Mouse (Mus musculus) bone marrow, adult 2 months (tissue): ENCODE measurements around the gene Gm20403. TPM values are rescaled to one million over a fixed set of nuclear protein-coding genes. Genes with fewer than 3 reads are reported as not detected.

Experiments used
- H3K27ac ChIP-seq: fragments of 200-500 bp; 2 replicates; pipeline ENCODE4 v1.5.1; 2012; ENCODE audit warnings: low read depth, mild to moderate bottlenecking, control low read depth, inconsistent platforms, low read length; ENCODE audit not compliant: control insufficient read depth, poor library complexity, insufficient read depth
- H3K4me1 ChIP-seq: fragments of 200-500 bp; 2 replicates; pipeline ENCODE4 v1.6.1; 2011; ENCODE audit warnings: low read length; ENCODE audit not compliant: control insufficient read depth, insufficient read depth
- H3K4me3 ChIP-seq: fragments of 200-500 bp; replicated peaks from 2 replicates; pipeline ENCODE3; 2011; ENCODE audit warnings: mild to moderate bottlenecking, low read depth, low read length, control low read depth; ENCODE audit not compliant: control insufficient read depth
- CTCF ChIP-seq: fragments of 200-500 bp; IDR thresholded peaks from 2 replicates; pipeline ENCODE4 v1.5.1; 2011; ENCODE audit warnings: low read length, control low read depth; ENCODE audit not compliant: control insufficient read depth, insufficient read depth
- POLR2A ChIP-seq: fragments of 200-500 bp; IDR thresholded peaks from 2 replicates; pipeline ENCODE4 v1.6.1; 2011; ENCODE audit warnings: low read depth, mild to moderate bottlenecking, control low read depth, low read length, borderline replicate concordance; ENCODE audit not compliant: control insufficient read depth
- WGBS: fragments of 180-500 bp; shearing (Covaris S2); methylation state at CpG from one replicate; pipeline ENCODE4 v1.1.7; 2018; 5-methylcytosine and 5-hydroxymethylcytosine counted together
- polyA plus RNA-seq: library from polyadenylated mRNA; stranded (reverse); fragments of >200 nt; gene quantifications from 2 replicates; pipeline ENCODE4 v1.2.4, GENCODE M21; 2011; ENCODE audit warnings: low replicate concordance; ENCODE audit not compliant: missing spikeins, insufficient read depth, insufficient read length

Gene Gm20403
- polyA plus RNA-seq, 1 experiment = not detected

- Histone ChIP-seq H3K27ac (peak overlapping the region; percentile 61; the same call in 1 of the 2 replicates), H3K4me3 (no peak overlapping the region), H3K4me1 (peaks cover 5% of the 10 kb centered on the region)
- no peak for TF ChIP-seq CTCF
- TF ChIP-seq POLR2A = no peak
- 37% methylated on average over 5 of the region's 5 CpGs for WGBS
These were observed 12.1 kb upstream of the Gm20403 start for GRCm38 (mm10) chr12:54998411-54998810.

DNA sequence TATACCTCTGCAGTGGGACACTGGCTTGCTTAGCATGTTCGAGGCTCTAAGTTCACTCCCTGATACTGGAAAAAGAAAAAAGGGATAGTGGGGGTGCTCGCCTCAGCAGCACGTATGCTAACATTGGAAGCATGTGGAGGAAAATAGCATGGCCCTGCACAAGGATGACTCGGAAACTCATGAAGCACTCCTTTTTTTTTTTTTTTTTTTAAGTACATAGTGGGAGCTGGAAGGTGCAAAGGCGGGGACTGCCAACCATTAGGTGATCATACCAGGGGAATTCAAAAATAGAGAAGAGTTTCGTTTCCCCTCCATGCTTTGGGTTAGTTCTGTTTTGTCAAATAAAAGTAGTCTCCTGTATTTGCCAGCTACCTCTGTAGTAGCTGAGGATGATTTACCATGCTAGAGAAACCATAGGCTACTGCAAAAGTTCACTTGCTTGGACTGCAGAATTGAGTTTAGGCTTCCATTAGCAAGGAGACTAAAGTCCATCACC is 10.7 kb upstream of the Gm20403 start:
- peaks cover 6% of the 10 kb centered on the region for H3K4me1 ChIP-seq
- no peak overlapping the region for H3K27ac ChIP-seq
- H3K4me3 ChIP-seq = no peak overlapping the region
- TF ChIP-seq CTCF (no peak), POLR2A (no peak)
- 75% methylated on average over 6 of the region's 6 CpGs for WGBS

DNA sequence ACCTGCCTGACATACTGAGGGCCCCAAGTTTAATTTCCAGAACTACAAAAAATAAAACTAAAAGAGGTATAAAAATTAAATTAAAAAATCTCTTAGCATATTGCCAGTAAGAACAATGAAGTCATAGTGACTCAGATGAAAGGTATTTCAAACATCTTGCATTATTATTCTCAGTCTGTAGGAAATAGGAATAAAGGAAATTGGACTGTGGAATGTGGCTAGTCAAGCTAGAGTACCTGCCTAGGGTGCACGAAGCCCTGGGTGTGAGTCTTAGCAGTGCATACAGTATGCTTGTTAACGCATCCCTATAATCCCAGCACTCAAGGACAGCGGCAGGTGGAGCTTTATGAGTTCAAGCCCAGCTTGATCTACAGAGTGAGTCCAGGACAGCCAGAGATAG is 9.6 kb upstream of the Gm20403 start:
- H3K27ac ChIP-seq = no peak overlapping the region

DNA sequence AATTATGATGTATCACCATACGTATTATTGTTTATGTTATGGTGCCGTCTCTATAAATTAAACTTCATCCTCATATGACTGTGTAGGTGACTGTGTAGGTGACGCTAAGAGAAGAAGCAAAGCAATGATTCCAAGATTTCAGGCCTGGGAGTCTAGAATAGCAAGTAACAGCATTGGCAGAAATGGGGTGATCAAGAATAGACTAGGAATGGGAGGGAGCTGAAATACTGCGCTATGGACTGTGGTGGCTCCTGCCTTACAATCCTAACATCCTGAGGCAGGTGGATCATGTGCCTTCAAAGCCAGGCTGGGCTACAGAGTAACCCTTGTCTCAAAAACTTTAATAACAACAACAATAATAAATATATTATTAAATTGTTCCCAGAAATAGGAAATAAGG is 8.1 kb upstream of the Gm20403 start:
- TF ChIP-seq CTCF = no peak
- no peak for TF ChIP-seq POLR2A
- Histone ChIP-seq H3K4me3 (no peak overlapping the region), H3K27ac (no peak overlapping the region), H3K4me1 (peaks cover 6% of the 10 kb centered on the region)
- WGBS = 84% methylated on average over 4 of the region's 4 CpGs

More for the DNA sequence above, 9.6 kb upstream of the Gm20403 start:
- 92% methylated on average over 3 of the region's 3 CpGs for WGBS
- Histone ChIP-seq H3K4me3 (no peak overlapping the region), H3K4me1 (peaks cover 6% of the 10 kb centered on the region)
- TF ChIP-seq POLR2A (no peak), CTCF (no peak)

DNA sequence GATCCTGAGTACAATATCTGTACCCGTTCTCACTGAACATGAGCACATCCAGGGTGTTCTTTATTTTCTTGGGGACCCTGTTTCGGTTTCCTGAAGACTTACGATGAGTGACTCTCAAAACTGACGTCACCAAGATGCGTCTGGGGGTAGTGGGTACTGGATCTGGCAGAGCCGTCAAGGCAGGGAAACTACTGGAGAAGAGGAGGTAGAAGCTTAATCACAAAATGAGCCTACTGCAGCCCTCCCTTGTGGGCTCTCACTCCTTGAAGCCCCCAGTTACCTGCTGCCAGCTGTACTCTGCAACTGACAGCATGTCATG is 7.7 kb upstream of the Gm20403 start:
- Histone ChIP-seq H3K27ac (peak overlapping the region; percentile 74; the same call in 1 of the 2 replicates), H3K4me1 (peaks cover 6% of the 10 kb centered on the region), H3K4me3 (peak overlapping the region; percentile 30)
- no peak for TF ChIP-seq CTCF
- no peak for TF ChIP-seq POLR2A
- 48% methylated on average over 6 of the region's 6 CpGs for WGBS

DNA sequence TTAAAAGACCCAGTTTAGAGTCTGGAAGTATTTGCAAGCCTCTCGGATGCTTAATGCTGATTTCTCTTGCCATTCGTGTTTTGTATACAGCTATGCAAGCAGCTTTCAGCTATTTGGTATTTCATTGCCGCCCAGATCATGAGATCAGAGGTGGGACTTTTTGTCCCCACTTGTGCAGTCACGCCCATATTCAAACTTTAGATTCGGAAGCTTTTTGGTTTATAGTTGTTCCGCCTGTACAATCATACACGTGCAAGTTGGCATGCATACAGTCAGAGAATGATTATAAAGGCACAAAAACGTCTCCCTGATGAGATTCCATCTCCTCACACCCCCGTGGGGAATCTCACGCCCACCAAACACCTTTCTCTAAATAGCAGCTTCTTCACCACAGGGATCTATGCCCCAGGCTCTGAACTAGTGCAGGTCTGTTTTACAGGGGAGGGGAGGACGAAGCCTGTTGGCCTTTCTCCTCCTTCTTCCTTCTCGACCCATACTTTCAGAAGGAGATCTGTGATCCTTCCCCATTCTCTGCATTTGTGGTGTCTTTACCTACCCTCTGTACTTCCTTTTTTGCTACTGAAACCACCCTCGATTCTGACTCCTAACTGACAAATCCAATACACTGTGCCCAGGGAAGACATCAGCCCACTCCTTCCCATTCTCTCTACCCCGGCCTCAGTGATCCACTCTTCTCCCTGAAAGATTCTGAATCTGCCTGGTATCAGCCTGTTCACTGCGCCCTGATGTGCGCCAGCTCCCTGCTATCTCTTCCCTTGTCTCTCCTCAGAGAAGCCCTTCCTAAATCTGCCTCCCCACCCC is 7.1 kb upstream of the Gm20403 start:
- H3K4me3 ChIP-seq = peak overlapping the region; percentile 30
- H3K4me1 ChIP-seq = peaks cover 4% of the 10 kb centered on the region
- TF ChIP-seq POLR2A (no peak), CTCF (no peak)
- H3K27ac ChIP-seq = peak overlapping the region; percentile 74
- 19% methylated on average over 16 of the region's 16 CpGs for WGBS

- WGBS = 50% methylated on average over 3 of the region's 3 CpGs
- Histone ChIP-seq H3K4me1 (peaks cover 1% of the 10 kb centered on the region), H3K4me3 (no peak overlapping the region), H3K27ac (no peak overlapping the region)
- no peak for TF ChIP-seq POLR2A
- TF ChIP-seq CTCF = no peak
These were observed 6.5 kb upstream of the Gm20403 start for GRCm38 (mm10) chr12:54992814-54993213.

GRCm38 (mm10) chr12:54988323-54988850 is 2.1 kb upstream of the Gm20403 start:
- H3K4me3 ChIP-seq = no peak overlapping the region
- no peak overlapping the region for H3K27ac ChIP-seq
- TF ChIP-seq CTCF (no peak), POLR2A (no peak)
- H3K4me1 ChIP-seq = peaks cover 1% of the 10 kb centered on the region
- 65% methylated on average over 4 of the region's 4 CpGs for WGBS
